Mouse (Mus musculus) spleen, adult 12 weeks (tissue): ENCODE data around the gene Mtcl1.

Experiments
- DNase-seq: peaks from one replicate; pipeline ENCODE4 v3.0.0; 2022; ENCODE audit warnings: low spot score

The Mtcl1 gene

GRCm38 (mm10) chr17:66408400-66408799, 41.1 kb downstream of the Mtcl1 start:
- DNase-seq: no peak

GRCm38 (mm10) chr17:66407833-66408232, 41.7 kb downstream of the Mtcl1 start:
- no peak for DNase-seq

GRCm38 (mm10) chr17:66405601-66406000, 43.9 kb downstream of the Mtcl1 start:
- no peak for DNase-seq

- no peak for DNase-seq
These were observed 44.5 kb downstream of the Mtcl1 start for GRCm38 (mm10) chr17:66404883-66405590.

- DNase-seq: no peak
These were observed 46.6 kb downstream of the Mtcl1 start for GRCm38 (mm10) chr17:66402791-66403470.

GRCm38 (mm10) chr17:66401596-66402265, 47.8 kb downstream of the Mtcl1 start:
- DNase-seq: no peak

- no peak for DNase-seq
These were observed 49.8 kb downstream of the Mtcl1 start for GRCm38 (mm10) chr17:66399780-66400179.

- DNase-seq: no peak
These were observed 55.0 kb downstream of the Mtcl1 start for GRCm38 (mm10) chr17:66394571-66394970.

GRCm38 (mm10) chr17:66388307-66388706, 61.2 kb downstream of the Mtcl1 start:
- no peak for DNase-seq

GRCm38 (mm10) chr17:66381338-66381737, 68.2 kb downstream of the Mtcl1 start:
- no peak for DNase-seq

GRCm38 (mm10) chr17:66379900-66380857, 69.4 kb downstream of the Mtcl1 start:
- DNase-seq: no peak

GRCm38 (mm10) chr17:66379308-66379707, 70.2 kb downstream of the Mtcl1 start:
- DNase-seq: no peak

GRCm38 (mm10) chr17:66378127-66378526, 71.4 kb downstream of the Mtcl1 start:
- no peak for DNase-seq

- DNase-seq: no peak
These were observed 74.8 kb downstream of the Mtcl1 start for GRCm38 (mm10) chr17:66374633-66375272.

- no peak for DNase-seq
These were observed 78.7 kb downstream of the Mtcl1 start for GRCm38 (mm10) chr17:66370867-66371266.

- DNase-seq: no peak
These were observed 79.8 kb downstream of the Mtcl1 start for GRCm38 (mm10) chr17:66369777-66370176.

- DNase-seq: no peak
These were observed 81.4 kb downstream of the Mtcl1 start for GRCm38 (mm10) chr17:66368127-66368526.

GRCm38 (mm10) chr17:66365664-66366063, 83.9 kb downstream of the Mtcl1 start:
- DNase-seq: no peak

GRCm38 (mm10) chr17:66365293-66365642, 84.3 kb downstream of the Mtcl1 start:
- DNase-seq: no peak

GRCm38 (mm10) chr17:66364525-66365292, 84.8 kb downstream of the Mtcl1 start:
- DNase-seq: no peak
